Mouse (Mus musculus): ENCODE results near the gene Car4. TPM values are rescaled to one million over a fixed set of nuclear protein-coding genes. Genes with fewer than 3 reads are reported as not detected.

Car4 gene
- polyA plus RNA-seq, 1 experiment from 2014 or later, result 95.7 TPM

GRCm38 (mm10) chr11:84920981-84921380 lies 36.6 kb upstream of the Car4 start:
- Histone ChIP-seq H3K4me2 (replicated peaks; ENCODE audit: low read depth, low read length) (no peak overlapping the region), H3K4me1 (ENCODE audit: insufficient read depth, low read length) (peaks cover 5% of the 10 kb centered on the region; the same call in 1 of the 2 replicates), H3K9me3 (ENCODE audit: low read length) (no peaks in the 10 kb centered on the region), H3K27ac (ENCODE audit: low read length) (no peak overlapping the region), H3K27me3 (ENCODE audit: insufficient read depth, low read length) (no peaks in the 10 kb centered on the region), H3K4me3 (ENCODE audit: low read length) (no peak overlapping the region), H3K9ac (replicated peaks; ENCODE audit: low read length) (no peak overlapping the region), H3K36me3 (ENCODE audit: insufficient read depth, low read length) (no peaks in the 10 kb centered on the region)
- ATAC-seq (ENCODE audit: low FRiP score, low TSS enrichment), result no peak
- 86% methylated on average over 8 of the region's 8 CpGs for WGBS

DNA sequence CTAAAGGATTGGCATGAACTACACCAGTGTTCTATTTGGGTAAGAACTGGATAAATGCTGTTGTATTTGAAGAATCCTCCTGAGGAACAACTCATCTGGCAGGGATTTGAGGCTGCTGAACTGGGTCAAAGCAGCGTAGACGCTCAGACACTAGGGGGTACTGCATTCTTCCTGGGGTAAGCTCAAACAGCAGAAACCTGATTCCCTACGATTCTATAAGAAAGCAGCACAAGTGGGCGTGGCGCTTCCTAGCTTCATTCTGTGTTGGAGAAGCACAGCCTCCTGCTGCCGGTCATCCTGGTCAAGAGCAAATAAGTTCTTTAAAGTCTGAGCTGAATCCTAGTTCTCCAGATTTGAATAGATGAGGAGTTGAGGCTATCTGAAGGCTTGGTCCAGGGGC lies 25.3 kb upstream of the Car4 start:
- H3K9ac ChIP-seq (replicated peaks; ENCODE audit: low read length), result no peak overlapping the region
- 9% methylated on average over 6 of the region's 6 CpGs for WGBS
- H3K4me1 ChIP-seq (ENCODE audit: insufficient read depth, low read length), result no peaks in the 10 kb centered on the region
- H3K4me2 ChIP-seq (replicated peaks; ENCODE audit: low read depth, low read length), result no peak overlapping the region
- H3K4me3 ChIP-seq (ENCODE audit: low read length), result no peak overlapping the region
- no peaks in the 10 kb centered on the region for H3K36me3 ChIP-seq (ENCODE audit: insufficient read depth, low read length)
- no peaks in the 10 kb centered on the region for H3K9me3 ChIP-seq (ENCODE audit: low read length)
- no peak overlapping the region for H3K27ac ChIP-seq (ENCODE audit: low read length)
- no peak for ATAC-seq (ENCODE audit: low FRiP score, low TSS enrichment)
- no peaks in the 10 kb centered on the region for H3K27me3 ChIP-seq (ENCODE audit: insufficient read depth, low read length)

DNA sequence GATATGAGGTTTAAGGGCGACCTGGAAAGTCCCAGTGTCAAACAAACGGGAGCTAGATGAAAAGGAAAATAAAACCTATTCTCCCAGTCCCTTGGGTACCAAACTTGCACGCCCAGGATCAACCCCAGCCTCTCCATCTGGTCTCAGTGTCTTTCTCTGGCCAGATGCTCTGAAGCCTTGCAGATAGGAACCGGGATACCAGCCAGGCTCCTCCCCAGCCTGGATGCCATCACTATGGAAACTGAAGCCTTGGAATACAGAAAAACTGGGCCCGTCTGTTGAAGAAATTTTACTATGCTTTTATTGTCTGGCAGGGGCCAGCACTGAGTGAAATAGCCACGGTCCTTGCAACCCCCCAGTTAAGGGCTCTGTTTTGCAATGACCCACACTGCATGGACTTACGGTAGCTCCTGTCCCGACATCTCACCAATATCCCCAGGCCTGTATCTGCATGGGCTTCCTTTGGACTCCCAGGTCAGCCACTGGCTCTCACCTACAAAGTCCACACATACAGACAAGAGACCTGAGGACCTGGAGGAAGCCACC lies 18.0 kb upstream of the Car4 start:
- Histone ChIP-seq H3K4me1 (ENCODE audit: insufficient read depth, low read length) (no peaks in the 10 kb centered on the region), H3K27me3 (ENCODE audit: insufficient read depth, low read length) (peaks cover 4% of the 10 kb centered on the region; the same call in 1 of the 2 replicates)
- WGBS, result 61% methylated on average over 8 of the region's 8 CpGs

GRCm38 (mm10) chr11:84940140-84940539 lies 17.4 kb upstream of the Car4 start:
- WGBS, result 72% methylated on average over 10 of the region's 10 CpGs
- H3K36me3 ChIP-seq (ENCODE audit: insufficient read depth, low read length), result no peaks in the 10 kb centered on the region
- H3K9me3 ChIP-seq (ENCODE audit: low read length), result no peaks in the 10 kb centered on the region
- no peak overlapping the region for H3K9ac ChIP-seq (replicated peaks; ENCODE audit: low read length)
- peaks cover 4% of the 10 kb centered on the region for H3K27me3 ChIP-seq (ENCODE audit: insufficient read depth, low read length)
- H3K4me3 ChIP-seq (ENCODE audit: low read length), result no peak overlapping the region
- no peaks in the 10 kb centered on the region for H3K4me1 ChIP-seq (ENCODE audit: insufficient read depth, low read length)
- no peak overlapping the region for H3K4me2 ChIP-seq (replicated peaks; ENCODE audit: low read depth, low read length)
- ATAC-seq (ENCODE audit: low FRiP score, low TSS enrichment), result no peak
- H3K27ac ChIP-seq (ENCODE audit: low read length), result no peak overlapping the region

More for the DNA sequence above, 18.0 kb upstream of the Car4 start:
- no peak overlapping the region for H3K27ac ChIP-seq (ENCODE audit: low read length)
- no peaks in the 10 kb centered on the region for H3K9me3 ChIP-seq (ENCODE audit: low read length)
- no peak overlapping the region for H3K9ac ChIP-seq (replicated peaks; ENCODE audit: low read length)
- no peak overlapping the region for H3K4me3 ChIP-seq (ENCODE audit: low read length)
- no peak for ATAC-seq (ENCODE audit: low FRiP score, low TSS enrichment)
- H3K36me3 ChIP-seq (ENCODE audit: insufficient read depth, low read length), result no peaks in the 10 kb centered on the region
- H3K4me2 ChIP-seq (replicated peaks; ENCODE audit: low read depth, low read length), result no peak overlapping the region

GRCm38 (mm10) chr11:84943948-84944347 lies 13.6 kb upstream of the Car4 start:
- Histone ChIP-seq H3K27ac (ENCODE audit: low read length) (no peak overlapping the region), H3K27me3 (ENCODE audit: insufficient read depth, low read length) (peaks cover 4% of the 10 kb centered on the region), H3K4me1 (ENCODE audit: insufficient read depth, low read length) (no peaks in the 10 kb centered on the region), H3K4me2 (replicated peaks; ENCODE audit: low read depth, low read length) (peak overlapping the region; percentile 36), H3K4me3 (ENCODE audit: low read length) (no peak overlapping the region), H3K9me3 (ENCODE audit: low read length) (no peaks in the 10 kb centered on the region), H3K9ac (replicated peaks; ENCODE audit: low read length) (no peak overlapping the region), H3K36me3 (ENCODE audit: insufficient read depth, low read length) (no peaks in the 10 kb centered on the region)
- ATAC-seq (ENCODE audit: low FRiP score, low TSS enrichment), result no peak
- WGBS, result 0% methylated on average over 15 of the region's 15 CpGs

- WGBS, result 8% methylated on average over 12 of the region's 12 CpGs
- no peak for ATAC-seq (ENCODE audit: low FRiP score, low TSS enrichment)
- no peaks in the 10 kb centered on the region for H3K9me3 ChIP-seq (ENCODE audit: low read length)
Measured at GRCm38 (mm10) chr11:84944639-84945435, 12.7 kb upstream of the Car4 start.

GRCm38 (mm10) chr11:84945841-84946240 lies 11.7 kb upstream of the Car4 start:
- no peak for ATAC-seq (ENCODE audit: low FRiP score, low TSS enrichment)
- H3K27ac ChIP-seq (ENCODE audit: low read length), result no peak overlapping the region
- no peaks in the 10 kb centered on the region for H3K9me3 ChIP-seq (ENCODE audit: low read length)
- no peak overlapping the region for H3K9ac ChIP-seq (replicated peaks; ENCODE audit: low read length)
- no peak overlapping the region for H3K4me2 ChIP-seq (replicated peaks; ENCODE audit: low read depth, low read length)
- peaks cover 4% of the 10 kb centered on the region for H3K27me3 ChIP-seq (ENCODE audit: insufficient read depth, low read length)
- no peaks in the 10 kb centered on the region for H3K36me3 ChIP-seq (ENCODE audit: insufficient read depth, low read length)
- 53% methylated on average over 3 of the region's 3 CpGs for WGBS
- H3K4me3 ChIP-seq (ENCODE audit: low read length), result no peak overlapping the region
- no peaks in the 10 kb centered on the region for H3K4me1 ChIP-seq (ENCODE audit: insufficient read depth, low read length)

More at GRCm38 (mm10) chr11:84944639-84945435, 12.7 kb upstream of the Car4 start:
- H3K4me3 ChIP-seq (ENCODE audit: low read length), result no peak overlapping the region
- H3K9ac ChIP-seq (replicated peaks; ENCODE audit: low read length), result no peak overlapping the region
- no peaks in the 10 kb centered on the region for H3K4me1 ChIP-seq (ENCODE audit: insufficient read depth, low read length)
- peaks cover 4% of the 10 kb centered on the region for H3K27me3 ChIP-seq (ENCODE audit: insufficient read depth, low read length)
- no peak overlapping the region for H3K27ac ChIP-seq (ENCODE audit: low read length)
- H3K4me2 ChIP-seq (replicated peaks; ENCODE audit: low read depth, low read length), result no peak overlapping the region
- H3K36me3 ChIP-seq (ENCODE audit: insufficient read depth, low read length), result no peaks in the 10 kb centered on the region

DNA sequence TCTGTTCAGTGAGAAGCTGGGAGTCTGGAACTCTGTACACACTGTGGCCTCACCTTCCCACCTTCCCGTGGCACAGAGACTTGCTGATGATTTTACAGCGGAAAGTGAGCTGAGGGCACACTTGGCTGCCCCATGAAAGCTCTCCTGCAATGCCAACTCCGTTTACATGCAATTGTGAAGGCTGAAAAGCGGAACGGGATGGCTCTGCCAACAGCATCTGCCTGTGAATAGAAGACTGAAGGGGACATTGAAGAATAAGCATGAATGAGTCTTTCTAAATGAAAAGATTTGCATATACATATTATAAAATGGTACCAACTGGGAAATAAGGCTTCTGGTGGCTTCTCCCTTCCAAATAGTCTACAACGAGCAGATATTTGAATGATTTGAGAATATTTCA lies 10.4 kb upstream of the Car4 start:
- Histone ChIP-seq H3K9ac (replicated peaks; ENCODE audit: low read length) (no peak overlapping the region), H3K4me3 (ENCODE audit: low read length) (no peak overlapping the region), H3K9me3 (ENCODE audit: low read length) (no peaks in the 10 kb centered on the region), H3K4me1 (ENCODE audit: insufficient read depth, low read length) (no peaks in the 10 kb centered on the region), H3K36me3 (ENCODE audit: insufficient read depth, low read length) (no peaks in the 10 kb centered on the region), H3K4me2 (replicated peaks; ENCODE audit: low read depth, low read length) (no peak overlapping the region), H3K27me3 (ENCODE audit: insufficient read depth, low read length) (peaks cover 4% of the 10 kb centered on the region), H3K27ac (ENCODE audit: low read length) (no peak overlapping the region)
- 65% methylated on average over 6 of the region's 6 CpGs for WGBS
- no peak for ATAC-seq (ENCODE audit: low FRiP score, low TSS enrichment)

- Histone ChIP-seq H3K9me3 (ENCODE audit: low read length) (no peaks in the 10 kb centered on the region), H3K4me1 (ENCODE audit: insufficient read depth, low read length) (no peaks in the 10 kb centered on the region), H3K27ac (ENCODE audit: low read length) (no peak overlapping the region), H3K9ac (replicated peaks; ENCODE audit: low read length) (no peak overlapping the region), H3K4me2 (replicated peaks; ENCODE audit: low read depth, low read length) (no peak overlapping the region), H3K36me3 (ENCODE audit: insufficient read depth, low read length) (no peaks in the 10 kb centered on the region), H3K4me3 (ENCODE audit: low read length) (no peak overlapping the region), H3K27me3 (ENCODE audit: insufficient read depth, low read length) (peaks cover 4% of the 10 kb centered on the region)
- 56% methylated on average over 3 of the region's 3 CpGs for WGBS
- no peak for ATAC-seq (ENCODE audit: low FRiP score, low TSS enrichment)
Measured at GRCm38 (mm10) chr11:84948114-84948513, 9.5 kb upstream of the Car4 start.

GRCm38 (mm10) chr11:84948526-84948925 lies 9.1 kb upstream of the Car4 start:
- H3K4me3 ChIP-seq (ENCODE audit: low read length), result no peak overlapping the region
- no peak for ATAC-seq (ENCODE audit: low FRiP score, low TSS enrichment)
- WGBS, result 50% methylated on average over 3 of the region's 3 CpGs

More at GRCm38 (mm10) chr11:84948526-84948925, 9.1 kb upstream of the Car4 start:
- H3K9me3 ChIP-seq (ENCODE audit: low read length), result no peaks in the 10 kb centered on the region
- H3K9ac ChIP-seq (replicated peaks; ENCODE audit: low read length), result no peak overlapping the region
- no peak overlapping the region for H3K4me2 ChIP-seq (replicated peaks; ENCODE audit: low read depth, low read length)
- H3K36me3 ChIP-seq (ENCODE audit: insufficient read depth, low read length), result no peaks in the 10 kb centered on the region
- no peak overlapping the region for H3K27ac ChIP-seq (ENCODE audit: low read length)
- peaks cover 4% of the 10 kb centered on the region for H3K27me3 ChIP-seq (ENCODE audit: insufficient read depth, low read length)
- no peaks in the 10 kb centered on the region for H3K4me1 ChIP-seq (ENCODE audit: insufficient read depth, low read length)
